Mouse (Mus musculus) brain, embryonic 14.5 days (tissue): Measurements from ENCODE around the gene 6330409D20Rik. TPM values are rescaled to one million over a fixed set of nuclear protein-coding genes. Genes with fewer than 3 reads are reported as not detected.

ENCODE experiments used
- DNase-seq: peaks from one replicate; pipeline ENCODE4 v3.0.0-alpha.2; 2011; ENCODE audit warnings: low read depth
- CTCF ChIP-seq: fragments of 200-500 bp; IDR thresholded peaks from 2 replicates; pipeline ENCODE4 v1.5.1; 2012; ENCODE audit warnings: inconsistent platforms, mild to moderate bottlenecking, moderate library complexity, borderline replicate concordance; ENCODE audit not compliant: insufficient read depth, insufficient read length; ENCODE audit errors: extremely low read depth
- POLR2A ChIP-seq: fragments of 200-500 bp; IDR thresholded peaks from 2 replicates; pipeline ENCODE4 v1.6.1; 2012; ENCODE audit warnings: mild to moderate bottlenecking, inconsistent platforms, borderline replicate concordance; ENCODE audit not compliant: poor library complexity, insufficient read depth, insufficient read length, severe bottlenecking; ENCODE audit errors: extremely low read depth
- polyA plus RNA-seq: library from polyadenylated mRNA; depleted of rRNA; stranded (reverse); fragments of >200 nt; gene quantifications from 2 replicates; pipeline ENCODE4 v1.2.3, GENCODE M21; 2012

Gene 6330409D20Rik
- polyA plus RNA-seq, 1 experiment, result 4.4 TPM

DNA sequence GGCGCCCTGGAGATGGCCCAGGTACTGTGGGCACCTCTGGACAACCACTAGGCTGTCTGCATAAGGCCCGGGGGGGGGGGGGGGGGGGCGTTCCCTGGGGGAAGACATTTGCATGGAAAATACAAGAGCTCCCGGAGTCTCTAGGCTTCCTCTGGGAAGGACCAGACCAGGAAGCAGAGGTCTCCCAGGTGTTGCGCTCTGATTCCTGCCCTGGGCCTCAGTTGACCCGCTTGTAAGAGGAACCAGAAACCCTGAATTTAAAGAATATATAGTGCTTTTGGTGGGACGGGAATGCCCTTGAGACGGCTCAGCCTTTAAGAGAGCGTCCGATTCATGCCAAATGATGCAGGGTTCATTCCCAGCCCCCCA is 10.8 kb upstream of the 6330409D20Rik start:
- no peak for TF ChIP-seq POLR2A
- TF ChIP-seq CTCF, result no peak
- no peak for DNase-seq

DNA sequence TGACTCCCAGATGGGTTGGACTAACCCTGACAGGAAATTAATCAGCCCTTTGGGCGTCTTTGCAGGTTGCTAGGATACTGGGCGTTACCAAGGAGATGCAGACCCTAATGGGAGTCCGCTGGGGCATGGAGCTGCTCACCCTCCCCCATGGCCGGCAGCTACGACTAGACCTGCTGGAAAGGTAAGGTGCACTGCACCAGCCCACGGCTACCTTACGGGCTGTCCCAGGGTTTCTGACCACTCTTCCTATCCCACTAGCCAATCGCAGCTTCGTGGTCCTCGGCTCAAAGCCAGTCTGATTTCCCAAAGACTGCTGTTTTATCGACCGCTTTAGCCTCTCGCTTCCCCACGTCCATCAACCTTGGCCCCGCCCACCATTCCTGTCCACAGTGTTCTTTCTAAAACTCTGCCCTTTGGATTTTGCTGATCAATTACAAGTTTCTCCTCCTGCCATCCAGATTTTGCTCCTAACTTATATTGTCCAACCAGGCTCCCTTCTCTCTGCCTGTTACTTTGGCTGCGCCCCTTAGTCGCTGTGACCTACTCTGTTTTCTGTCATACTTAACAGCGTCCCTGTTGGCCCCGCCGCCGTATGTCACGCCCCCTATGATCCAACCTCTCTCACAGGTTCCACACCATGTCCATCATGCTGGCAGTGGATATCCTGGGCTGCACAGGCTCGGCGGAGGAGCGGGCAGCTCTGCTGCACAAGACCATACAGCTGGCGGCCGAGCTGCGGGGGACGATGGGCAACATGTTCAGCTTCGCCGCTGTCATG is 10.3 kb upstream of the 6330409D20Rik start:
- DNase-seq, result peak; percentile 85
- no peak for TF ChIP-seq CTCF
- no peak for TF ChIP-seq POLR2A

GRCm38 (mm10) chr2:32750199-32750598 is 9.4 kb upstream of the 6330409D20Rik start:
- no peak for TF ChIP-seq CTCF
- no peak for TF ChIP-seq POLR2A
- DNase-seq, result no peak

DNA sequence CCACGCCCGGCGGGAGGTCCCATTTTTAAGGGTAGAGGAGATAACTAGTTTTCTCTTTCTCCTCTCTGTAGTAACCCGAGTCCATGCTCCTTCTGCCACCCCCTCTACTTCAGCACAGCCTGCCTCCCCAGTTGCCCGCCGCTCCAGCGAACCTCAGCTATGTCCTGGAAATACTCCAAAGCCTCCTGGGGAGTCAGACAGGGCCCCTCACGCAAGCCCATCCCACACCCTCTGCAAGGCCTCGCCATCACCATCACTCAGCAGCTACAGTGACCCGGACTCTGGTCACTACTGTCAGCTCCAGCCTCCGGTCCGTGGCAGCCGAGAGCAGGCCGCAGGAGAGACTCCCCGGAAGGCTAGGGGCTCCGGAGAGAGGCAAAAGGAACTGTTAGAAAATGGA is 8.3 kb upstream of the 6330409D20Rik start:
- no peak for DNase-seq
- TF ChIP-seq POLR2A, result no peak

DNA sequence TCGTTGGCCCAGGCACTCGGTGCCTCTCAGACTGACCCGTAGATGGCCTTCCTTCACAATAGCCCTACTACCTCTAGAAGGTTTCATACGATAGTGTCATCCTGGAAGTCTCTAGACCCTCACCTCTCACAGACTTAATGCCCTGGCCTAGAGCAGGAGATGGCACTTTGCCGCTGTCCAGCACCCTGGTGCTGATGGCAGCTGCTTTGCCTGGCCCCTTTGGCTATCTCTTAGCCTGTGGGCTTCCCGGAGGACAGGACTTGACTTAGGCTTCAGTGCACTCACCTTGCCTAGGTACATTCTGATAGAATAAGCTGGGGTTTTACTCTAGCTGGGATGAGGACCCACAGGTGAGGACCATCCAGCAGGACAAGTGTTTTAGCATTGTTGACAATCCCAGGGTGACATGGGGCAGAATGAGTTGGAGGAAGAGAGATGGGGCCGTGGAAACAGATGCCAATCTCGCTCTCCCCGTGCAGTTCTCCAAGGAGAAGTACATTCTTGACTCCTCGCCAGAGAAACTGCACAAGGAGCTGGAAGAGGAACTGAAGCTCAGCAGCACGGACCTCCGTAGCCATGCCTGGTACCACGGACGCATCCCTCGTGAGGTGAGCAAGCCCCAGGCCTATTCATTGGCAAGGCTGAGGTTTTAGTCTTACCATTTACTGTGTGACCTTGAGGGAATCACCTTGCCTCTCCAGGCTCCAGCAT is 3.6 kb upstream of the 6330409D20Rik start:
- no peak for DNase-seq
- TF ChIP-seq CTCF, result no peak
- TF ChIP-seq POLR2A, result no peak

DNA sequence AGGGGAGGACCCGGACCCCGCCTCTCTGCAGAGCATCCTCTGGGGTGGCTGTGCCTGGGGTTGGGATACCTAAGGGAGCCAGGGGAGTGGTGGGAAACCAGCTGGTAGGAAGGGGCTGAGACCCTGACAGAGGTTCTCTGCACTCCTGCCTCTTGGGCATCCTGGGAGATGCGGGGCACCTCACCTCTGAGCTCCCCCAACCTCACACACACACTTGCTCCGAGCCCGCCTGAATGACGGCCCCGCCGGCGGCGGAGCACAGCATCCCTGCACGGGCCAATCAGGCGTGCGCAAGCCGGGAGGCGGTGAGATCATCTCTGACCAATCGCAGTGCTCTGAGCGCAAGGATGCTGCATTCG is 1.3 kb upstream of the 6330409D20Rik start:
- no peak for TF ChIP-seq CTCF
- TF ChIP-seq POLR2A, result peak; percentile 51; the same call in 1 of the 2 replicates

GRCm38 (mm10) chr2:32741273-32742172 is 707 bp upstream of the 6330409D20Rik start:
- peak; percentile 88 for DNase-seq
- peak; percentile 81 for TF ChIP-seq POLR2A
- TF ChIP-seq CTCF, result no peak

More for the DNA sequence above, 1.3 kb upstream of the 6330409D20Rik start:
- peak; percentile 95 for DNase-seq

GRCm38 (mm10) chr2:32739311-32739710 is 1.5 kb downstream of the 6330409D20Rik start:
- TF ChIP-seq POLR2A (no peak), CTCF (no peak)
- no peak for DNase-seq

- no peak for TF ChIP-seq CTCF
- TF ChIP-seq POLR2A, result no peak
- no peak for DNase-seq
Measured at GRCm38 (mm10) chr2:32737008-32737407, 3.8 kb downstream of the 6330409D20Rik start.

GRCm38 (mm10) chr2:32736306-32736829 is 4.4 kb downstream of the 6330409D20Rik start:
- no peak for DNase-seq
- TF ChIP-seq CTCF (no peak), POLR2A (no peak)

DNA sequence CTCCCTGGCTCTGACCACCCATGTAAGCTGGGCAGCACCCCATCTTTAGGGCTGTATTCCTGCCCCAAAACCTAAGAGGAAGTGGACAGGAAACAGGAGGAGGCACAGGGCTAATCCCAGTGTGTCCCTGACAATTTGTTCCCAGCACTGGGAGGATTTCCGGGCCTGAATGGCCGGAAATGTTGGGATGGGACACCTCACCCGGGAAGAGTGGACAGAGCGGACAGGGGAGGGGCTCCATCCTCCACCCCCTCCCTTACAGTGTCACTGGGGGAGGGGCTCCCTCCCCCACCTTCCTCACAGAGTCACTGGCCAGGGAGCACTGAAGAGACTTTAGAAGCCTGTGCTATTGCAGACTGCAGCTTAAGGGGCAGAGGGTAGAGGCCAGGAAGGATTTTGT is 5.9 kb downstream of the 6330409D20Rik start:
- no peak for TF ChIP-seq CTCF
- no peak for TF ChIP-seq POLR2A
- DNase-seq, result no peak
